Mouse (Mus musculus): ENCODE data around the gene Col2a1.

- TF ChIP-seq POLR2A (IDR thresholded peaks at IDR 0.05; ENCODE audit: borderline replicate concordance, extremely low read depth, low read depth, low read length) = no peak
- no peak for TF ChIP-seq CTCF (IDR thresholded peaks at IDR 0.05; ENCODE audit: insufficient read depth, low read length)
Measured at GRCm38 (mm10) chr15:97944919-97945574, 59.4 kb downstream of the Col2a1 start.
